Mouse (Mus musculus) liver, embryonic 13.5 days (tissue): Measurements from ENCODE around the gene Dbn1. TPM values are rescaled to one million over a fixed set of nuclear protein-coding genes. Genes with fewer than 3 reads are reported as not detected.

Source experiments
- ATAC-seq: fragments of 200-750 bp; cut with Nextera tagmentation; 2 replicates; pipeline ENCODE4 v1.8.0; 2017; ENCODE audit warnings: low read depth, mild to moderate bottlenecking, moderate number of reproducible peaks, moderate library complexity
- DNase-seq: peaks from one replicate; pipeline ENCODE4 v3.0.0; 2022
- H3K27ac ChIP-seq: fragments of 300-500 bp; sonication (generic); 2 replicates; pipeline ENCODE4 v1.5.1; 2015; ENCODE audit warnings: moderate library complexity, mild to moderate bottlenecking, inconsistent platforms
- H3K27me3 ChIP-seq: fragments of 300-500 bp; sonication (generic); 2 replicates; pipeline ENCODE4 v1.6.1; 2015; ENCODE audit warnings: mild to moderate bottlenecking, inconsistent platforms
- H3K36me3 ChIP-seq: fragments of 300-500 bp; sonication (generic); 2 replicates; pipeline ENCODE4 v1.6.1; 2015; ENCODE audit warnings: mild to moderate bottlenecking, inconsistent platforms
- H3K4me1 ChIP-seq: fragments of 300-500 bp; sonication (generic); replicated peaks from 2 replicates; pipeline ENCODE4 v1.6.1; 2015; ENCODE audit warnings: inconsistent platforms
- H3K4me2 ChIP-seq: fragments of 300-500 bp; sonication (generic); 2 replicates; pipeline ENCODE4 v1.6.1; 2015; ENCODE audit warnings: inconsistent platforms, mild to moderate bottlenecking, moderate library complexity
- H3K4me3 ChIP-seq: fragments of 300-500 bp; sonication (generic); replicated peaks from 2 replicates; pipeline ENCODE4 v1.5.1; 2015; ENCODE audit warnings: mild to moderate bottlenecking, inconsistent platforms
- H3K9ac ChIP-seq: fragments of 300-500 bp; sonication (generic); 2 replicates; pipeline ENCODE4 v1.6.1; 2015; ENCODE audit warnings: mild to moderate bottlenecking, inconsistent platforms
- H3K9me3 ChIP-seq: fragments of 300-500 bp; sonication (generic); replicated peaks from 2 replicates; pipeline ENCODE4 v1.6.1; 2016; ENCODE audit warnings: inconsistent platforms
- WGBS: fragments of 180-500 bp; shearing (Covaris S2); methylation state at CpG from one replicate; pipeline ENCODE4 v1.1.7; 2015; ENCODE audit not compliant: insufficient replicate concordance; 5-methylcytosine and 5-hydroxymethylcytosine counted together
- polyA plus RNA-seq: library from polyadenylated mRNA; unstranded; fragments of >200 nt; fragmentation: Nextera tagmentation; extraction: Ambion mirVana; gene quantifications from 2 replicates; pipeline ENCODE4 v1.2.1, GENCODE M21; 2015

The Dbn1 gene
- polyA plus RNA-seq, 1 experiment from 2014 or later: 11.5 TPM

DNA sequence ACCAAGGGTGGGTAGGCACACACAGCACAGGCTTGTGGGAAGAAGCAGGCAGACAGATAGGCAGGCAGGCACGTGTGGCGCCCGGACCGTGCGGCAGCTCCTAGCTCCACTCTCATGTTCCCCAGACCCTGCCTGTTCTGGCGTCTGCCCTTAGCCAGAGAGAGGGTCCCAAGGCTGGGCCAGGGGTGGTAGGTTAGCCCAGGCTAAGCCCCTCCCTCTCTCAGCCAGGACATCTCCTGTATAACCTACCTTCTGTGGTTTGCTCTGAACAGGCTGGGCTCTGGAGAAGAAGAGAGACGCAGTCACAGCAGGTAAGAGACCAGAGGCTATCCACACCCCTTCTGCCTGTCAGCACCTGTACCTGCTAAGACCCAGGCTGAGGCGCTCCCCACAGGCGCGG lies 20.6 kb upstream of the Dbn1 start:
- 88% methylated on average over 10 of the region's 10 CpGs for WGBS
- Histone ChIP-seq H3K4me1 (peaks cover 55% of the 10 kb centered on the region), H3K27me3 (no peaks in the 10 kb centered on the region), H3K9ac (no peak overlapping the region), H3K36me3 (peaks cover 57% of the 10 kb centered on the region), H3K9me3 (no peaks in the 10 kb centered on the region), H3K27ac (no peak overlapping the region), H3K4me3 (no peak overlapping the region), H3K4me2 (no peak overlapping the region)
- no peak for DNase-seq
- no peak for ATAC-seq

DNA sequence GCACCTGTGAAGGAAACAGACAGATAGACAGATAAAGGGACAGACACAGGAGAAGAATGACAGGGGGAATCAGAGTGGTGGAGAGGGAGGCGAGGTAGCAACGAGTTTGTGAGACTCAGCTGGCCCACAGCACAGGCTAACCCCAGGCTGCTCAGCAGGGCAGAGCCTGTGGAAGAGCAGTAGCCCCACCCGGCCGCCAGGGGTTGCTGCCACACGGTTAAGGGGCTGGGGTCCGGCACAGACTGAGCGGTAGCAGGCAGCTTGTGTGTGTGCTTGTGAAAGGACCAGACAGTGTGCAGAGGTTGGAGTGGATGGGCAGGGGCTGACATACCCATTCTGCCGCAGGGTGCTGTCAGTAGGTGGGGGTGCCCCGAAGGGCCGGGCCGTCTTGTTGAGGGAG lies 20.0 kb upstream of the Dbn1 start:
- Histone ChIP-seq H3K4me1 (peaks cover 50% of the 10 kb centered on the region), H3K36me3 (peaks cover 64% of the 10 kb centered on the region), H3K9ac (no peak overlapping the region), H3K27ac (no peak overlapping the region), H3K4me3 (no peak overlapping the region), H3K9me3 (no peaks in the 10 kb centered on the region), H3K27me3 (no peaks in the 10 kb centered on the region), H3K4me2 (no peak overlapping the region)
- DNase-seq (no peak), ATAC-seq (no peak)
- 52% methylated on average over 10 of the region's 11 CpGs for WGBS

DNA sequence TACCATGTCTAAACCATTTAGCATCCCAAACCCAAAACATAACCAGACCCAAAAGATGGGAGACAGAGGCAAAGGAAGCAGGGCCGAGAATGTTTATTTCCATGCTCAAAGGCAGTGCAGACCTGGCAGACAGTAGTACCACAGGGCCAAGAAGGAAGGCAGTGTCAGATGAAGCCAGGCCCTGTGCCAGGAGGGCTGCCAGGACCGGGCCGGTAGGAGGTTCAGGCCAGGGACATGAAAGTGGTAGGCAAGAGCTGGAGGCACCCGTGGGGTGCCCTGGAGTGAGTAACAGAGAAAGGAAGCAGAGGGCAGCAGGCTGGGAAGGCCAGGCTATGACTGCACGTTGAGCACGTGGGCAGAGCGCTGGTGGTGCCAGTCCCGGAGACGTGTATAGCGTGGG lies 18.8 kb upstream of the Dbn1 start:
- DNase-seq: no peak
- Histone ChIP-seq H3K4me2 (no peak overlapping the region), H3K4me3 (no peak overlapping the region), H3K27ac (no peak overlapping the region), H3K36me3 (peaks cover 67% of the 10 kb centered on the region), H3K9ac (no peak overlapping the region), H3K27me3 (no peaks in the 10 kb centered on the region), H3K9me3 (no peaks in the 10 kb centered on the region), H3K4me1 (peaks cover 38% of the 10 kb centered on the region)
- ATAC-seq: no peak
- WGBS: 86% methylated on average over 10 of the region's 10 CpGs

DNA sequence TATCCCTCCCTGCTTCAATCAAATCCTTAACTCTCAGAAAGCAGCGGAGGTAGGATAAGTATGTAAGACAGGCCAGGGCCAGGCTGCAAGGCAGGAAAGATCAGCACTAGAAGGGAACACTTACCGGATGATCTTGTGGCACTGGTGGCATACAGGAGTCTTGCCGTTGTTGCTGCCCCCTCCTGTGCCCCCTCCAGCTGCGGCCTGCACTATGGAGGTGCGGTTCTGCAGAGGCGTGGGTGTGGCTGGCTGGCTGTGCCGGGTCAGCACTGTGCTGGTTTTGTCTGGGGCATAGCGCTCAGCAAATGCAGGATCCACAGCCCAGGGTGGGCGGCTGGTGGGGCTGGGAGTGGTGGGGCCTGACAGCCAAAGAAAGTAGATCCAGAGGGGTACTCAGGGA lies 17.9 kb upstream of the Dbn1 start:
- Histone ChIP-seq H3K27me3 (no peaks in the 10 kb centered on the region), H3K4me2 (no peak overlapping the region), H3K9me3 (no peaks in the 10 kb centered on the region), H3K9ac (no peak overlapping the region), H3K27ac (no peak overlapping the region), H3K36me3 (peaks cover 67% of the 10 kb centered on the region), H3K4me1 (peaks cover 29% of the 10 kb centered on the region), H3K4me3 (no peak overlapping the region)
- no peak for ATAC-seq
- no peak for DNase-seq
- 83% methylated on average over 9 of the region's 9 CpGs for WGBS

DNA sequence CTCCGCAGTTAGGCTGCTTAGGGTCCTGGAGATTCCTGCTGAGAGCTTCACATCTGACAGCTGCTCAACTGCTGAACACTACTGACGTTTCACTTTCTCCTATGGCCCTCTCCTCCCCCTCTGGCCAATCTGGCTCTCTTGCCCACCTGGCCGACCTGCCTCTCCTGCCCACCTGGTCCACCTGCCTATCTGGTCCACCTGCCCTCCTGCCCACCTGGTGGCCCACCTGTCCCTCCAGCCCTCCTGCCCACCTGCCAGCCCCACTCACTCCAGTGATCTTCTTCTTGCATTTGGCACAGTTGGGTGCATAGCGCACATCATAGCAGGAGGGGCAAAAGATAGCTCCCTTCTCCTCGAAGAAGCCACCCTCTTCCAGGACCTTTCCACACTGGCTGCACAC lies 16.5 kb upstream of the Dbn1 start:
- Histone ChIP-seq H3K4me2 (no peak overlapping the region), H3K27ac (no peak overlapping the region), H3K4me1 (peaks cover 18% of the 10 kb centered on the region), H3K9ac (no peak overlapping the region), H3K9me3 (no peaks in the 10 kb centered on the region), H3K36me3 (peaks cover 65% of the 10 kb centered on the region), H3K4me3 (no peak overlapping the region), H3K27me3 (no peaks in the 10 kb centered on the region)
- 71% methylated on average over 5 of the region's 5 CpGs for WGBS
- ATAC-seq (no peak), DNase-seq (no peak)

DNA sequence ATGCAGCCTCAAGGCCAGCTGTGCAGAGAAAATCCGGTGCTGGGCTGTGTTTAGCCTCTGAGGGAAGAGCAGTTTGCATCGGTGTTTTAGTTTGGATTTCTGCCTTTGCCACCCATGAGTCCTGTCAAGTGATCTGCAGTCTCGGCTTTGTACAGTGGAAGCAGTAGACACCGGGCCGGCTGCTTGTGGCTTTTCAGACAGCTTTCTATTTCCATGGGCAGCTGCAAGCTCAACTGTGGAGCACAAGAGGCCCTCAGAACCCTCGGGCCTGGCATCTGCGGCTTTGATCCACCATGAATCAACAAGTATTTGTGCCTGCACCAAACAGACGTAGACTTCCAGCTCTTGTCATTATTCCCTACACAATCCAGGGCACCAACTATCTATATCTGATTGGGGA lies 14.5 kb upstream of the Dbn1 start:
- no peak for DNase-seq
- no peak for ATAC-seq
- Histone ChIP-seq H3K4me1 (peaks cover 4% of the 10 kb centered on the region), H3K9me3 (no peaks in the 10 kb centered on the region), H3K36me3 (peaks cover 51% of the 10 kb centered on the region), H3K4me3 (no peak overlapping the region), H3K4me2 (no peak overlapping the region), H3K9ac (no peak overlapping the region), H3K27ac (no peak overlapping the region), H3K27me3 (no peaks in the 10 kb centered on the region)
- 75% methylated on average over 8 of the region's 8 CpGs for WGBS

DNA sequence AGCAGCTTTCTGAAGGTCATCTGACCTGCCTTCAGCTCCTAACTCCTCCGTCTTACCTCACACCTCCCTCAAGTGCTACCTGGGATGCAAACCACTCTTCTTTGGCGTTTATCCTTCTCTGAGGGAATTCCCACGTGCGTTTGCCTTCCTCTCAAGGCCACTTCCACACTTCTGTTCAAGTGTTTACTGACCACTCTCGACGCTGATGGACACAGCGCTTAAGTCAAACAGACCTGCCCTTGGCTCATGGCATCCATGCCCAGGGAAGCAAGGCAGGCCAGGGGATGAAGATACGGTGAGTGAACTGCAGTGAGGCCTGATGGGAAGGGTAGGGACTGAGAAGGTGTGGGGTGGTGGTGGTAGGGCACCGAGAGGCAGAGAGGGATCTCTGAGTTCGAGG lies 12.7 kb upstream of the Dbn1 start:
- ATAC-seq (no peak), DNase-seq (no peak)
- H3K4me2 ChIP-seq: no peak overlapping the region
- no peak overlapping the region for H3K9ac ChIP-seq
- WGBS: 66% methylated on average over 10 of the region's 10 CpGs
- H3K27me3 ChIP-seq: peaks cover 11% of the 10 kb centered on the region
- no peaks in the 10 kb centered on the region; the same call in 1 of the 2 replicates for H3K4me1 ChIP-seq
- H3K4me3 ChIP-seq: no peak overlapping the region
- H3K27ac ChIP-seq: no peak overlapping the region
- H3K9me3 ChIP-seq: no peaks in the 10 kb centered on the region
- peaks cover 34% of the 10 kb centered on the region for H3K36me3 ChIP-seq

DNA sequence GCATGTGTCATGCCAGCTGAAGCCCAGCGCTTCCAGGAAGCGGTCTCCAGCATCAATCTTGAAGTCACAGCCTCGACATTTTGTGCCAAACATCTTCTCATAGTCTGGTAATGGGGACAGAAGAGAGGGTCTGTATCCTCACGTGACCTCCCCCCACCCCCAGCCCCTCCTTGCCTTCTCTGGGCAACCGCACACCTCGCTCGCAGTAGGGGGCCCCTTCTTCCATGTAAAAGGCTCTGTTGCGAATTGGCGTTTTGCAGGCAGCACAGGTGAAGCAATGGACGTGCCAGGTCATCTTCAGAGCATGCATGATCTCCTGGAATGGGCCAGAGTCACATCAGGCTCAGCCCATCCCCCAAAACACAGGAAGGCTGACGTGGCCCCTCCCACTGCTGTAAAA lies 11.0 kb upstream of the Dbn1 start:
- H3K36me3 ChIP-seq: peaks cover 19% of the 10 kb centered on the region
- H3K27ac ChIP-seq: no peak overlapping the region
- H3K9ac ChIP-seq: no peak overlapping the region
- no peak overlapping the region for H3K4me2 ChIP-seq
- DNase-seq (no peak), ATAC-seq (no peak)
- H3K4me3 ChIP-seq: no peak overlapping the region
- H3K9me3 ChIP-seq: no peaks in the 10 kb centered on the region
- H3K4me1 ChIP-seq: peaks cover 7% of the 10 kb centered on the region
- WGBS: 69% methylated on average over 11 of the region's 11 CpGs
- peaks cover 26% of the 10 kb centered on the region for H3K27me3 ChIP-seq

DNA sequence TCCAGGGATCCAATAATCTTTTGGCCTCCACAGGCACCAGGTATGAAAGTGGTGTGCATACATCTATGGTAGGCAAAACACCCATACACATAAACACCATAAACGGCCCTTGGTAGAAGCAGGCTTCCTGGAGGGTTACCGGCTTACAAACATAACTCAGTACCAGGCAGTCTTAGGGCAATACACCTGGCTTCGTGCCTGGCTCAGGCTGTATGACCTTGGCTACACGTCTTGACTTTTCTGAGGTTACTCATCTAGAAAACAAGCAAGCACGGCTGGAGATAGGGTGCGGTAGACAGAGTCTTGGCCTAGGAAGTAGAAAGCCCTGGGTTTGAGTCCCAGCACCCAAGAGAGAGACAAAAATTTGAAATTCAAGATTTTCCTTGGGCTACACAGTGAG lies 8.8 kb upstream of the Dbn1 start:
- DNase-seq (no peak), ATAC-seq (no peak)
- peaks cover 45% of the 10 kb centered on the region for H3K27me3 ChIP-seq
- H3K4me3 ChIP-seq: no peak overlapping the region
- no peak overlapping the region for H3K9ac ChIP-seq
- WGBS: 75% methylated on average over 6 of the region's 6 CpGs
- H3K9me3 ChIP-seq: no peaks in the 10 kb centered on the region
- H3K4me2 ChIP-seq: no peak overlapping the region
- no peak overlapping the region for H3K27ac ChIP-seq
- peaks cover 6% of the 10 kb centered on the region; the same call in 1 of the 2 replicates for H3K36me3 ChIP-seq
- H3K4me1 ChIP-seq: peaks cover 7% of the 10 kb centered on the region

DNA sequence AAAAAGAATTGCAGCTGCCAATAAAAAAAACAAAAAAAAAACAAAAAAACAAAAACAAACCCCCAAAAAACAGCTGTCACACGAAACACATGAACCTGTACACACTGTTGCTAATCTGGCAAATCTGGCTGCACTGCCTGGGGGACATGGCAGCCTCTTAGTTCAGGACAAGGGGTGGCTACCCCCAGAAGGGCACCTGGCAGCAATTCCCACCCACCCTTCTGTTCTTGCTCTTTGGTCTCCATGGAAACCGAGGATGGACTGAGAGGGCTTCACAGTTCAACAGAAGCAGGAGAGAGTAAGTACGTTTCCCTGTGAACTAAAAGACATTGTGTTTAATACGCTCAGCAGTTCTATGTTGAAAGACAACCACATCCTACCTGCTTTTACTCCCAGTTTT lies 7.8 kb upstream of the Dbn1 start:
- Histone ChIP-seq H3K4me1 (peaks cover 7% of the 10 kb centered on the region), H3K4me3 (no peak overlapping the region), H3K27me3 (peaks cover 51% of the 10 kb centered on the region), H3K27ac (no peak overlapping the region), H3K36me3 (peaks cover 6% of the 10 kb centered on the region; the same call in 1 of the 2 replicates), H3K9ac (no peak overlapping the region), H3K4me2 (no peak overlapping the region), H3K9me3 (no peaks in the 10 kb centered on the region)
- no peak for ATAC-seq
- 66% methylated on average over 4 of the region's 4 CpGs for WGBS
- no peak for DNase-seq

DNA sequence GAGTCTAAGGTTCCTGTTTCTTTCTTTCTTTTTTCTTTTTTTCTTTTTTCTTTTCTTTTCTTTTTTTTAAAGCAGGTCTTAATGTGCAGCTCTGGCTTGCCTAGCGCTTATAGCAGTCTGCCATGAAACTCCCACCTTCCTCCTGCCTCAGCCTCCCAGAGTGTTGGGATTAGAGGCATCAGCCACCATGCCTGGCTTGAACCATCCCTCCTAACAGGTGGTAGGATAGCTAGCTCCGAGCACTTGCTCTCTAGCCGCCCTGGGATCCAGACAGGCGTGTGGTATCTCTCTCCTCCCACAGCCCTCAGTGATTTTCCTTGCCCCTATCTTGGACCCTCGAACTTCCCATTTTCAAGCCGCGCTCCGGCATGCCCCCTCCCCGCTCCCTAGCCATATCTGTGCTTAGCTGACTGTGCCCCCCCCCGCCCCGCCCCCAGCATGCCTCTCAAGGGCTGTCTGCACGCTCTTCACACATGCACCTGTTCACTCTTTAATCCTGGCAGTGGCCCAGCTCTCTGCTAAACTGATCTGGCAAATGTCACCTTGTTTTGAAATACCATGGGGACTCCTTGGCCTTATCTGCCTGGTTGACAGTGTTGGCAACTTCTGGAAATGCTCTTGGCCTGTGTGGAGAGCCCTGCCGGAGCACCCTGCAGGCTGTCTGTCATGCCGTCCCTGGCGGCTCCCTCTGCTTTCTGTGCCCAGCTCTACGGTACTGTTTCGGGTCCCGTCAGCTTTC lies 7.1 kb upstream of the Dbn1 start:
- peaks cover 6% of the 10 kb centered on the region; the same call in 1 of the 2 replicates for H3K36me3 ChIP-seq
- no peak for ATAC-seq
- no peak overlapping the region for H3K27ac ChIP-seq
- H3K4me2 ChIP-seq: no peak overlapping the region
- H3K4me1 ChIP-seq: peaks cover 7% of the 10 kb centered on the region
- H3K9ac ChIP-seq: no peak overlapping the region
- no peaks in the 10 kb centered on the region for H3K9me3 ChIP-seq
- 13% methylated on average over 18 of the region's 18 CpGs for WGBS
- no peak overlapping the region for H3K4me3 ChIP-seq
- no peak for DNase-seq
- H3K27me3 ChIP-seq: peaks cover 51% of the 10 kb centered on the region

DNA sequence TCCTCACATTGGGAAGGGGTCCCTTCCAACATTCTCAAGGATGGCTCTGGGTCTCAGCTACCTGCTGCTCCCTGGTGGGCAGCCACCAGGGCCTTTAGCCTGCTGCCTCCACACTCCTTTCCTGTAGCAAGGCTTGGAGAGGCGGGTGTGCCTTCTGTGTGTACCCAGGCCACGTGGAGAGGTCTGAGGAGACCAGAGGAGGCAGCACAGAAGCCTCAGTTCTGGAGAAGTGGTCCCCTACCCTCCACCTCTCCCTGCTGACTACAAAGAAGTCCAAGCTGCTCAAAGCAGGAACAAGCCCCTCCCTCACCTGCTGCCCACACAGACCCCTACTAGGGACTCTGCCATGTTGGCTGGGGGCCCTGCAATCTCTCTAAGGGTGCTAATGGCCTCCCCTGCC lies 6.3 kb upstream of the Dbn1 start:
- DNase-seq (no peak), ATAC-seq (no peak)
- Histone ChIP-seq H3K36me3 (peaks cover 6% of the 10 kb centered on the region; the same call in 1 of the 2 replicates), H3K4me3 (no peak overlapping the region), H3K9me3 (no peaks in the 10 kb centered on the region), H3K4me2 (no peak overlapping the region), H3K27ac (no peak overlapping the region), H3K9ac (no peak overlapping the region), H3K4me1 (peaks cover 7% of the 10 kb centered on the region), H3K27me3 (peaks cover 59% of the 10 kb centered on the region)
- 15% methylated on average over 2 of the region's 2 CpGs for WGBS
